Mouse (Mus musculus): ENCODE measurements around the gene Zfp318.
A peak's percentile ranks its signal among the peaks of the same experiment; 100 is the strongest.

Gene Zfp318

GRCm38 (mm10) chr17:46383294-46384060 lies at the start of gene Zfp318:
Gene Zfp318 (plus strand): TSS chr17:46383731.
- DNase-seq (ENCODE audit: low read depth), result peak; percentile 82

DNA sequence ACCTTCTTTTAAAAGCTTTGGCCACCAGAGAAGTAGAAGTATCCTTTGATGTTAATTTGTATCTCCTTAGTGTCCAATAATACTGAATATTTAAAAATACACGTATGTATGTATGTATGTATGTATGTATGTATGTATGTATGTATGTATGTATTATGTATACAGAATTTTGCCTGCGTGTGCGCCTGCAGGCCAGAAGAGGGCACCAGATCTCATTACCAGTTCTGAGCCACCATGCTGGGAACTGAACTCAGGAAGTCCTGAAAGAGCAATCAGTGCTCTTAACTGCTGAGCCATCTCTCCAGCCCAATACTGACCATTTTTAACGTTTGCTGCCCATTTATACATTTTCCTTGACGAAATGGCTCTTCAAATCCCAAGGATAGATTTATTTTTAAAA lies 47.1 kb upstream of the Zfp318 start:
- DNase-seq (ENCODE audit: low read depth), result no peak

DNA sequence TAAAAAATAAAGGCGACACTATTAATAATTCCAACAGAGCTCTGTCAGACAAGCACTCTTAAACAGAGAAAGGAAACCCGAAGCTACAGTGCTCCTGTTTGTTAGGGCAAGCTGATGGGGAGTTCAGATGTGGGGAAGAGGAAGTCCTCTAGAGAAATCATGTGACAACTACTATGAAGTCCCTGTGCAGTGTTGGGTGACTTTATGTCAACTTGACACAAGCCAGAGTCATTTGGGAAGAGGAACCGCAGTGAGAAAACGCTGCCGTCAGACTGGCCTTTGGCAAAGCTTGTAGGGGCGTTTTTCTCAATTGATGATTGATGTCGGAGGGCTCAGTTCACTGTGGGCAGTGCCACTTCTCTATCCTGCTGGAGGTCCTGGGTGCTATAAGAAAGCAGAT lies 42.3 kb upstream of the Zfp318 start:
- no peak for DNase-seq (ENCODE audit: low read depth)

DNA sequence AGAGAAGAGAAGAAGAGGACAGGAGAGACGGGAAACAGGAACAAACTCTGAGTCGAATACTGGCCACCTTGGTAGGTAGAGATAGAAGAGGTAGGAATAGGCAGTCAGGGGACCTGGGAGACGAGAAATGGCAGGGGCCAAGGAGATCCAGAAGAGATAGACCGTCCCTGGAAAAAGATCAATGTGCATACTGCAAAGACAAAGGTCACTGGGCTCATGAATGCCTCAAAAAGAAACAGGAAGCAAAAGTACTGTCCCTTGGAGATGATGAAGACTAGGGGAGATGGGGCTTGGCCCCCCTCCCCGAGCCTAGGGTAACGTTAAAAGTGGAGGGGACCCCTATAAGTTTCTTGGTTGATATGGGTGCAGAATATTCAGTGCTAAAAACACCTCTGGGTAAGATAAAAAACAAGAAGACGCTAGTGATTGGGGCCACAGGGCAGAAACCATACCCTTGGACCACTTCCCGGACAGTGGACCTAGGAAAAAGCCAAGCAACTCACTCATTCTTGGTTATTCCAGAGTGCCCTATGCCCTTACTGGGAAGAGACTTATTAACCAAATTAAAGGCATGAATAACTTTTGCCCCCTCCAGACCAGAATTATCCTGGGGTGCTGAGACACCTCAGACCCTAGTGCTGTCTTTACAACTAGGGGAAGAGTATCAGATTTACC lies 32.4 kb upstream of the Zfp318 start:
- no peak for DNase-seq (ENCODE audit: low read depth)

DNA sequence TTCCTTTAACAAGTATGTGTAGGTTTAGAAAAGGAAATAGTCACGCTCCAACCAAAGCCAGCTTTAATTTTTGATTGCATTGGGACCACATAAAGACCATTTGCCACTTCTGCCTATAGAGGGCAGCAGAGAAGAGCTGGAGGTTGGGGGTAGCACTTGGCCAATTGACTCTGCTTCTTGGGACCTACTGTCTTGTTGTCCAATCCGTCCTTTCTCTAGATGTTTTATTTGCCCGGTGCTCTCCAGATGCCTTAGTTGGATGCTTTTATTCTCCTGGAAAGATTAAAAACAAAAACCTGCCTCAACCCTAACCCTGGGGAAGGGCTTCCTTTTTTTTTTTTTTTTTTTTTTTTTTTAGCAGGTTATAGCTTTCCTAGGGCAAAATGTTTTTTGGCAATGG lies 11.7 kb upstream of the Zfp318 start:
- no peak for DNase-seq (ENCODE audit: low read depth)

DNA sequence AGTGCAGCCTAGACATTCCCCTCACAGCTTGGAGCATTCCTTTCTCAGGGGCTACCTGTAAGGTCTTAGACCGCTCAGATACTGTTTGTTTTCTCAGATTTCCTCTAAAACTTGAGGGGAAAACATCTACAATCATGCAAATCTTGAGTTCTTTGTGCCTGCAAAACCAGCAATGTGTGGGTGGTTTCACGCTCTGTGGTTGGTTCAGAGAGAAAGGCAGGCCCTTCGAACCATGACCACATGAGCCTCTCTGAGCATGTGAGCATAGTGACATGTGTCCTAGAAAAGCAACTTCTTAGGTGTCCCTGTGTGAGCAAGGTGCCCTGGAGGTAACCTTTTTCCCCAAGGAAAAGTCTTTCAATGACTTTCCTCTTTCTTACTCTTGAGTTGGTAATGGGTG lies 5.0 kb upstream of the Zfp318 start:
- DNase-seq (ENCODE audit: low read depth), result no peak

DNA sequence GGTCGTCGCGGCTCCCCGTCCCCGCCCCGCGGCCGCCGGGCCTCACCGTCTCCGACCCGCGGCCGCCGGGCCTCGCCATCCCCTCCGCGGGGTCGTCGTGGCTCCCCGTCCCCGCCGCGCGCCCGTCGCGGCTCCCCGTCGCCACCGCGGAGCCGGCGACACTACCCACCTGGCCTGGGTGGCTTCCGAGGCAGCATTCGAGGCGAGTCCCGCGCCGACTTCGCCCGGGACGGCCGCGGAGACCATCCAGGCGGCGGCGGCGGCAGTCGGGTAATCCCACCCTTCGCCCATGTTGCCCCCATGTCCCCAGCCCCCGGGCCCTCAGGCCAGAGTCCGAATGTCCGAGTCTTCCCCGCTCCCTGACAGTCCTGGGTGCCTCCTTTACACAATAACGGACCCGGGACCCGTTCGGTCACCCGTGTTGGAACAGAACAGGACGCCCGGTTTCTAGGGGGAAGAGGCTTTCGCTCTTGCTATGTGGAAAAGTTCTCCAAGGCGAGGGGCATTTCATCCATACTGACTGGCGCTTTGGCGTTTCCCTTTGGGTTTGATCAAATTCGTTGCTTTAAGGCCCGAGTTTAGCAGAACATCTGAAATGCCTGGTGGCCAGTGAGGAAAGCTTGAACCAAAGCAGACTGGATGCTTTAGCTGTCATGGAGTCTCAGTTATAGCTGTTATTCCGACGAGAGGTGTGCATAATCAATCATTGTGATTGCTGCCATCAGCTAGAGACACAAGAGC lies 700 bp downstream of the Zfp318 start:
- no peak for DNase-seq (ENCODE audit: low read depth)

GRCm38 (mm10) chr17:46388200-46388599 lies 4.7 kb downstream of the Zfp318 start:
- DNase-seq (ENCODE audit: low read depth), result no peak

DNA sequence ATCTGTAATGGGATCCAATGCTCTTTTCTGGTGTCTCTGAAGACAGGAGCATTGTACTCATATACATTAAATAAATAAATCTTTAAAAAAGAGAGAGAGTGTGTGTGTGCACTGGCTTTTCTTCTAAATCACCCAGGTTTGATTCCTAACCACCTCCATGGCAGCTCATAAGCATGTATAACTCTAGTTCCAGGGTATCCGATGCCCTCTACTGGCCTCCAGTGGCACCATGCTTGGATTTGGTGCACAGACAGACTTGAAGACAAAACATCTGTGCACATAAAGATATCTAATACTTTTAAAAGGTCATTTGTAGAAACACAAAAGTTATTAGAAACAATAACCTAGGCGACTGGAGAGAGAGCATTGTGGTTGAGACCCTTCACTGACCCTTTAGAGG lies 9.5 kb downstream of the Zfp318 start:
- peak; percentile 36 for DNase-seq (ENCODE audit: low read depth)

GRCm38 (mm10) chr17:46394631-46395030 lies 11.1 kb downstream of the Zfp318 start:
- no peak for DNase-seq (ENCODE audit: low read depth)

DNA sequence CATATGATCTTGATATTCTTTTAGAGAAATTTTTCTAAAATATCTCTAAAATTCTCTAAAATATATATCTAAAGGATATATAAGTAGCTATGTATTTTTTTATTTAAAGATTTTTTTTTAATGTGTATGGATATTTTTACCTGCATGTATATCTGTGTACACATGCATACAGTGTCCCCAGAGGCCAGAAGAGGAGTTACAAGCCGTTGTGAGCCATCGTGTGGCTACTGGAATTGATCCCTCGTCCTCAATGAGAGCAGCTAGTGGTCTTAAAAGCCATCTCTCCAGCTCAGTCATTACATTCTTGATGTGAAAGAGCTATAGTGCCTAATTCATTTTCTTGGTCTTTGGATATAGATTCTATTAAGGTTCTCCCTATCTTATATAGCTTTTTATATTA lies 24.9 kb downstream of the Zfp318 start:
- DNase-seq (ENCODE audit: low read depth), result no peak

GRCm38 (mm10) chr17:46418628-46419027 lies 35.1 kb downstream of the Zfp318 start:
- DNase-seq (ENCODE audit: low read depth), result peak; percentile 30

DNA sequence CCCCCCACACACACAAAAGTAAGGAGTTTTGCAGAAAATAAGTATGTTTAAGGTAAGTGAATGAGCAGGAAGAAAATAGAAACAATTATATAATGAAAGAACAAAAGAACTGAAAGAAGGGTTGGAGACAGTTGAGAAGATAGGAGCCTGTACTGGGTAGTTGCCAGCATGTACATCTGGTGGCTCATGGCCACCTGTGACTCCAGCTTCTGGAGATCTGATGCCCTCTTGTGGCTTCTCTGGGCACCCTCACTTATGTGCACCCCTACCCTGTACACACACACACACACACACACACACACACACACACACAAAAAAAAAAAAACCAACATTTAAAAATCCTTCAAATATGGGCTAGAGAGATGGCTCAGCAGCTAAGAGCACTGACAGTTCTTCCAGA lies 36.2 kb downstream of the Zfp318 start:
- DNase-seq (ENCODE audit: low read depth), result no peak

DNA sequence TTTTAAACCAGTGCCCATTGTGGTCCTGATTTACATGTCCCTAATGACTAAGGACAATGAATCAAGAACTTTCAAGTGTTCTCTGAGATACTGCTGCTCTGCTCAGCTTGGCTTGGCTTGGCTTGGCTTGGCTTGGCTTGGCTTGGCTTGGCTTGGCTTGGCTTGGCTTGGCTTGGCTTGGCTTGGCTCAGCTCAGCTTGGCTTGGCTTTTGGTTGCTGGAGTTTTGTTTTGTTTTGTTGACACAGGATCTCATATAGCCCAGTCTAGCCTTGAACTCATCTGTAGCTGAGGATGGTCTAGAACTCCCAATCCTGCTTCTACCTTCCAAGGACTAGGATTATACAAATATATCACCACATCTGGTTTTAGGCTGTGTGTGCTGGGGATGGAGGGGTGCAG lies 43.0 kb downstream of the Zfp318 start:
- no peak for DNase-seq (ENCODE audit: low read depth)

GRCm38 (mm10) chr17:46428761-46429414 lies 45.4 kb downstream of the Zfp318 start, which contains the start of gene Crip3:
Gene Crip3 (plus strand): TSS chr17:46428926.
- no peak for DNase-seq (ENCODE audit: low read depth)

DNA sequence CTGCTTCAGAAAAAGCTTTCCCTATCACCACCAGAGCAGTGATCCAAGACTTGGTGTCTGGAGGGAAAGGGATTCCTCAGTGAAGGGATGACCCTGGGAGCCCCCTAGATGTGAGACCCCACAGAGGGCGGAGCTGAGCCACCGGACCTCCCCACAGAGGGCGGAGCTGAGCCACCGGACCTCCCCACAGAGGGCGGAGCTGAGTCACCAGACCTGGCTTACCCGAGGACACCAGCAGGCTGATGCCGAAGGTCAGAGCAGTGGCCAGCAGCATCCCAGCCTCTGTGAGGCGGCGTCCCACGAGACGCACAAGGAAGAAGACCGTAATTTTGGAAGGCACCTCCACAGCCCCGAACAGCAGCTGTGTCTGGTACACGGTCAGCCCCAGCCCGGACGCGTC lies 50.1 kb downstream of the Zfp318 start:
- DNase-seq (ENCODE audit: low read depth), result no peak

DNA sequence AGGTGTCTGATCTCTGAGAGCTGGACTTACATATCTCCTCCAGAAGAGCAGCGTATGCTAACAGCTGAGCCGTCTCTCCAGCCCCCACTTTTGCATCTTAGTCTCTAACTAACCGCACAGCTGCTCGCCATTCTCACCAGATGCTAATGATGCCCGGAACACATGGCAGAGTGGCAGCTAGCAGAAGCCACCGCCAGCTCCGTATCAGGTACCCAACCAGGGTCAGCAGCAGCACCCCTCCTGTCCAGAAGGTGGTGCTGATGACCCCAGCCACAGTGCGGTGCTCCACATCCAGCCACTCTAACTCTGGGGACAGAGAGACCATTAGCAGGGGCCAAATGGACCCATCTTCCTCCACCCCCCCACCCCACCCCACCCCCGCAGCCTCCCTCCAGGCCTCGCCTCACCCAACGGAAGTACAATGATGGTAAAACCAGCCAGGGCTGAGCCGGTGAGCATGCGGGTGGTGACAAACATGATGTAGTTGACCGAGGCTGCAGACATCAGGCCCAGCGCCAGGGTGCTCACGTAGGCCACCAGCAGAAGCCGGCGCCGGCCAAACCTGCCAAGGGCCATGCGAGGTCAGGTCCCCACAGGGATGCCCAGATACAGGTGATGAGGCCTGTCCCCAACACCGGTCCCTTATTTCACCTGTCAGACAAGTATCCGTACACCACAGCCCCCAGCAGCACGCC lies 53.3 kb downstream of the Zfp318 start:
- DNase-seq (ENCODE audit: low read depth), result no peak

GRCm38 (mm10) chr17:46438298-46438873 lies 54.9 kb downstream of the Zfp318 start, which contains the start of gene Slc22a7:
Gene Slc22a7 (minus strand): TSS chr17:46438457.
- no peak for DNase-seq (ENCODE audit: low read depth)

- DNase-seq (ENCODE audit: low read depth), result no peak
Observed at GRCm38 (mm10) chr17:46439176-46439575, 55.6 kb downstream of the Zfp318 start.

GRCm38 (mm10) chr17:46444839-46445579 lies 61.5 kb downstream of the Zfp318 start:
- DNase-seq (ENCODE audit: low read depth), result no peak

GRCm38 (mm10) chr17:46446264-46446663 lies 62.7 kb downstream of the Zfp318 start:
- DNase-seq (ENCODE audit: low read depth), result no peak
